Mouse (Mus musculus) cerebellum, adult 9-10 months (tissue): ENCODE data around the gene Esyt2.

Source experiments
- DNase-seq: peaks from one replicate; pipeline ENCODE4 v3.0.0; 2022

The Esyt2 gene

DNA sequence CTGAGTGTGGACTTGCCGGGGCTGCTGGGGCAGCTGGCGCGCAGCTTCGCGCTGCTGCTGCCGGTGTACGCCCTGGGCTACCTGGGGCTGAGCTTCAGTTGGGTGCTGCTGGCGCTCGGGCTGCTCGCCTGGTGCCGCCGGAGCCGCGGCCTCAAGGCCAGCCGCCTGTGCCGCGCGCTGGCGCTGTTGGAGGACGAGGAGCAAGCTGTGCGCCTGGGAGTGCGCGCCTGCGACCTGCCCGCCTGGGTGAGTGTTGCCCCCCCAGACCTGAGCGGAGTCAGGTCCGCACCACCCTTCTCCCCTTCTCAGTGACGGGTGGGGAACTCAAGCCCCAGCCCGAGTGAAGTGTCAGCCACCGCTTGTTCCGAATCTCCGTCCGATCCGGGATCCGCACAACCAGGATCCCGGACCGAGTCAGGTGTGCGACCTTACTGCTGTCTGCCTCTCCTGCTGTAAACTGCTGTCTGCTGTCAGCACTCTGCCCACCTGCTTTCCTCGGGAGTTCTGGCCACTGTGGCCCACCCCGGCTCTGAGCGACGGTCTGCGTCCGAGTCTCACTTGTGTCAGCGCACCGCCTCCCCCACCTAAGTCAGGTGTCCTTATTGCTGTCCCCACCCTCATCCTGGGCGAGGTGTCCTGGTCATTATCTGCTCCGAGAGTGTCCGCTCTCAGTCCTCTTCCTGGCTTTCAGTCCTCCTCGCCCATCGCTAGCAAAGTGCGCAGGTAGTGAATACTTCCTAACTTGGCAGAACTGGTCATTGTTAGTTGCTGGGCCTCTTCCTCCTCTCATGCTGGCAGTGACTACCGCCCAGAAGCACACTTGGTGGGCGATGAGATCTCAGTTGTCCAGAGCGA, 658 bp downstream of the Esyt2 start:
- DNase-seq: peak; percentile 62

DNA sequence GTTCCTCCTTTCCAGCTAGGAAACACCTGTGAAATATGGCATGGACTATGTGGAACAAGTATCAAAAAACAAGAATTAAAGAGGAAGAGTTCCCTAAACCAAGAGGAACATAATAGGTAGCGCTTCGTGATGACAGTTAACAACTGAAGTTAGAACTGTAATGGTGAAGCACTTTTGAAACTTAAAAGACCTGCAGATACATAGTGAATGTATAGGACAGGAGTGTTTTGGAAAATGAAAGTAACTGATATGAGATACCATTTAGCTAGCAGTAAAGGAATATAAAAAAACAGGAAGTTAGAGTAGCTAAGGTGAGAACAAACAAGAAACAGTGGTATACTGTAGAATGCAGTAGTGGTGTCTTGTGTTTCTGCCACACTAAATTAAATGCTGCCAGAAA, 1.9 kb downstream of the Esyt2 start:
- no peak for DNase-seq

DNA sequence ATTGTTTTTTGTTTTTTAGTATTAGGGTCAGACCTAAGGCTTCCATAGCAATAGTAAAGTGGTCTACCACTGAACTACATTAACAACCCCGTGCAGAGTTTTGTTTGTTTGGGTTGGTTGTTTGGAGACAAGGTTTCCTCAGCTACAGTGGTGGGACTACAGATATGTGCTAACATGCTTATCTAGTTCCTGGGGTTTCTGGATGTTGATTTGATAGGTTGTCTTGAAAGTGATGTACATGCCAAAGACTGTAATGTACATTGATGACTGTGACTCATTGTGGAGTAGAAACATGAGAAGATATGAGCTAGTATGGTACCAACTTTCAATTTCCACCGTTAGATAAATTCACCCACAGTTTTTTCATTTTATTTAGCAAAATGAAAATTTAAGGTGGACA, 2.5 kb downstream of the Esyt2 start:
- DNase-seq: no peak

DNA sequence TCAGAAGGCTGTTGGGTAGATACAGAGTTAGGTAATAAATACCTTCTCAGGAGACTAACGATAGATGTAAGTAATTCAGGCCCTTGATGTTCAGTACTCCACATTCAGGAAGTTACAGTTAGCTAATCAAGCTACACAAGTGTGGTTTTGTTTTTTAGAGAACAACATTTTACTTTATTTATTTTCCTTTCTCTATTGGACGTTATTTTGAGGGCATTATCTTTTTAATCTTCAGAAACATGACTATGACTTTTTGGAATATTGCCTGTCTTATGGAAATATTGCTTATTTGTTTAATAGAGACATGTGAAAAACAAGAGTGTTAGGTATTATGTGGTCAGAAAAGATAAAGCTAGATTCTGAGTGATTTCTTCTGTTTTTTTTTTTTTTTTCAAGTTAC, 12.2 kb downstream of the Esyt2 start:
- no peak for DNase-seq

DNA sequence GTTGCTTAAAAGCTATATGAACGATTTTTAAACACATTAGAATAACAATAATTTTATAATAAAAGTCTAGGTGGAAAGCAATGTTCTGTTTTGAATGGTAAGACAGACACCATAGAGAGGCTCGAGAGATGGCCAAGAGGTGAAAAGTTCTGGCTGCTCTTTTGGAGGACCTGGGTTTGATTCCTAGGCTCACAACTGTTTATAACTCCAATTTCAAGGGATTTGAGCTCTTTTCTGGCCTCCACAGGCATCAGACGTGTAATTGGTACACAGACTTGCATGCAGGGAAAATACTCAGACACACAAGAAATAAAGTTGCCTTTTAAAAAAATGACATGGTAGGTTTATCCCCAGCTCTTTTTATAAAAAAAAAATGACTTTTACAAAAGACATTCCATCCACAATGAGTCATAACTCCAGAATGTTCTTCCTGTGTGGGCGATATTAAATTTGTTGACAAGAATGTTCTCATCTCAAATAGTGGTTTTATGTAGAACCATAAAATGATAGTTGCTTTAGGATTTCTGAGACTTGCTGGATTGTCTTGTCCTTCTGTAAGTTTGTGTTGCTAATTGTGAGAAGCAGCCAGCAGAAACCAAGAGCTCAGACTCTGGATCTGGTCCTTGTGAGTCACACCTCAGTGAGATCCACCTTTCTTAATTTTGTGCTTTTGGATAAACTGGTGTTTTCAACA, 12.8 kb downstream of the Esyt2 start:
- DNase-seq: no peak

DNA sequence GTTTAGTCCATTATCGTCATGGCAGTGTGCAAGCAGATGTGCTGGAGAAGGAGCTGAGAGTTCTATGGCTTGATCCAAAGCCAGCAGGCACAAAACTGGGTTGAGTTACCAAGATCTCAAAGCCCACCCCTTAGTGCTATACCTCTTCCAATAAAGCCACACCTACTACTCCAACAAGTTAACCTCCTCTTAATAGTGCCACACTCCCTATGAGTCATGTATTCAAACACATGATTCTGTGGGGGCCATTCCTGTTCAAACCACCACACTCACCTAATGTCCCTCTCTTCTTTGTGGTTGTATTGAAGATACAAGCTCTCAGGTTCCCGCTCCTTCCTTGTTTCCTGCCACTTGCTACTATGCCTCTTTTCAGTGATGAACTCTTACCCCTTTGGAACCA, 18.9 kb downstream of the Esyt2 start:
- no peak for DNase-seq

DNA sequence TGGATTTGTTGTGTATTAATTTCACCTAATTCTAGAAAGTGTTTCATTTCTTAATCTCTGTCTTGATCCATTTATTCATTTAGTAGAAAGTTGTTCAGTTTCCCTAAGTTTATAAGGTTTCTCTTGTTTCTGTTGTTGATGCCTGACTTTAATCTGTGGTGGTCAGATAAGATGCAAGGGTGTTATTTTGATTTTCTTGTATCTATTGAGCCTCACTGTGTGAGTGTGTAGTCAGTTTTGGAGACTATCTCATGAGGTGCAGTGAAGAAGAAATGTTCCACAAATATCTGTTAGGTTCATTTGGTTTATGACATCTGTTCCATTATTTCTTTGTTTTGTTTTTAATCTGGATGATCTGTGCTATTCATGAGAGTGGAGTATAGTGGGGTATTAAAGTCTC, 21.2 kb downstream of the Esyt2 start:
- no peak for DNase-seq

DNA sequence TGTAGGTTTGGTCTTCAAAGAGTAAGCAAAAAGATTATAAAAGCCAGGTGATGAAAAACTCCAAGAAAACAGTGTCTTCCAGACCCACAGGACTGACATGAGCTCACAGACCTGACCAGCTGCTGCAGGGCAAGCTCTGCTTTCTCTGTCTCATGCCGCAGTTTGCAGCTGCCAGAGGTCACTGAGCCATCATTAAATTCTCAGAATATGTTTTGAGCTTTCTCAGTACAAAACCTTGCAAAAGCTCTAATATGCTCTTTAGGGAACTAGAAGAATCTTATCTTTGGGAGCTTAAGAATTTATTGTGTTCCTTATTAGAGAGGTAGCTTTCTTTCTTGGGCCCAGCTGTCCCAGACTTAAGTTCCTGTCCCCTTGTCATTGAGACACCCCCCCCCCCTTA, 25.0 kb downstream of the Esyt2 start:
- no peak for DNase-seq

DNA sequence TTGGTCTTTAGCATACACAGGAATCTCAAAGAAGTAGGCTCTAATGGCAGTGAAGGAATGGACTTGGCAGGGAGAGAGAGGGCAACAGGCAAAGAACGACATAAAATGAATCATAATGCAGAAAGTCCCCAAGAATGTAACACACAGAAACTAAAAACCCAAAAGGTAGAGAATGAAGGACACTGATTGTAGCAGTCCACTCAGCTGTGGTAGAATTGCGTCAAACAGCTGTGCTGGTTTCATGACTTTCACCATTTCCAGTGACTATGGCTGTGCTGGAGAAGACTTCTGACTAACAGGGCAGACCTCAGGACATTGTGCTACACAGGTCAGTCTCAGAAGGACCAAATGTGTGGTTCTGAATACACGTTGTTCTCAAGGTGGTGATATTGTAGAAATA, 26.9 kb downstream of the Esyt2 start:
- DNase-seq: no peak

DNA sequence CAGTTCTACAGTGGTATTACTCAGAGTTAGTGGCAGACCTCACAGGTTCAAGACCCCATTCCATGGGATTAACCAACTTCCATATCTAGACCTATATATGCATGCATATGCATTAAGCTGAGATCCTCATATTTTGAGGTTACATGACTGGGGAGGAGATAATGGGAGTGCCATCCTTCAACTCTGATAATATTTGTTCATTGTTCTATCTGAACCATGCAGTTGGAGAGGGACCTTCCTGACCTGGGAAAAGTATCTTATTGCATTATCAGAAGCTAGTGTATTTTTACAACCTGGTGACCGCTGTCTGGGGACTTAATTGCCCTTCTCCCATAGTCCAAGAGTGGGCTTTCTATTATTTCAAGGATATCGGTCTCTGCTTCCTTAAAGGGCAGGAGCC, 27.6 kb downstream of the Esyt2 start:
- DNase-seq: no peak

DNA sequence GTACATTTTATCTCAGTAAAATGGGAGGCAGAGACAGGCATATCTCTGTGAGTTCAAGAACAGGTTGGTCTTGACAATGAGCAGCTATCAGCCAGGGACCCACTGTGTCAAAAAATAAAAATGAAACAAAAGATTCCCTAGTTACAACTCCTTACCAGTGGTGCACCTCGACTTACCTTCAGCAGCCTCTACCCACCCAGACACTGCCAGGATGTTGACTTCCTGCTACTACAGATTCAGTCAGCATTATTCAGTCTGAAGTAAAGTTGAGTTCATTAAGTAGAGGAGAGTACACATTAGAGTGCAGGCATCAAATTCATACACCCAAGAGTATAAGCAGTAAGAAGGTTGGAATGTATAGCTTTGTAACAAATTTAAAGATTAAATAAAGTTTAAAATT, 32.8 kb downstream of the Esyt2 start:
- DNase-seq: no peak

DNA sequence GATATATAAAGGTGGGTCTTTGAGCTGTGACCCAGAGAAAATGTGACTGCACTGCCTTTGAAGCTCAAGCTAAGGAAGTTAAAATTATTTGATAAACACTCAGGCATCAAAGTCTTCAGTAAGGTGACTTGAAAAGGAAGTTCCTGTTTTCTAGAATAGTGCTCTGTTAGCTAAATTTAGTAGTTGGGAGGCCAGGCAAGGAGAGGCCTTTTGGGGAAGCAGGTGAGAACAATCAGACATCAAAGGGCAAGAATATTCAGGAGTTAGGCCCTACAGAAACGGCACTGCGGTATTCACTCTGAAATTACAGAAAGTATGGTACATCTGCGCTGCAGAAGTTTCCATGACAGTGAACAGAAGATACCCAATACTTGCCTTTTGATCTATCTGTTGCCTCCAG, 34.5 kb downstream of the Esyt2 start:
- DNase-seq: no peak

DNA sequence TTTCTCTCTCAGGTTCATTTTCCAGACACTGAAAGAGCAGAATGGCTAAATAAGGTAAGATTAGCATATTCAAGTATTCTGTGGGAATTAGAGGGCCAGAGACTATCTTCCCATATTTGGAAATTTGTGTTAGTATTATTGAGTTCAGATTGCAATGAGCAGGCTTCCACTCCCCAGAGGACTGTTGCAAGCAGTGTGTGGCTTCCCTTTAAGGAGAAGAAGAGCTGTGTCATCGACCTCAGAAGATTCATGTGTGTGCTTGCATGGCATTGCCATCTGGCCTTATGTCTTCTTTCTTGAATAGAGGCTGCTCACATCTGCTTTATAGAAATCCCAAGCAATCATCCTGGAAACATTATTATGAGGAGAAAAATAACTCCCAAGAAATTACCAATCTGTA, 36.8 kb downstream of the Esyt2 start:
- no peak for DNase-seq

DNA sequence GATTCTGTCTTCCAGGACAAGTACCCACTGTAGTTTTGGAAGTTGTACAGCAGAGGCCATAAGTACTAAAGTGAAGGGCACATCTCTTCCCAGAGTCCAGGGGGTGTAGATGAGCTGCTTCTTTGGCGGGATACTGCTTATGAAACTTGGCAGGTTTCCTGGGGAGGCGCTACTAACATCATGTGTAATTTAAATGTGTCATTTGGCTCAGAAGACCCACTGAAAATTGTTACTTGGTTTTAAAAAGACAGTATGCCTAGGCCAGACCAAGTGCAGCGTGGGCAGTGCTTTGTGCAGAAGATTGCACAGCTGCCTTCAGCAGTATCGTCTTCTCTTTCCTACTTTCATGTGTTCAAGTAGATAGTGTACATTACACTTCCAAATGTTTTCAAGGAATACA, 44.5 kb downstream of the Esyt2 start:
- DNase-seq: no peak

DNA sequence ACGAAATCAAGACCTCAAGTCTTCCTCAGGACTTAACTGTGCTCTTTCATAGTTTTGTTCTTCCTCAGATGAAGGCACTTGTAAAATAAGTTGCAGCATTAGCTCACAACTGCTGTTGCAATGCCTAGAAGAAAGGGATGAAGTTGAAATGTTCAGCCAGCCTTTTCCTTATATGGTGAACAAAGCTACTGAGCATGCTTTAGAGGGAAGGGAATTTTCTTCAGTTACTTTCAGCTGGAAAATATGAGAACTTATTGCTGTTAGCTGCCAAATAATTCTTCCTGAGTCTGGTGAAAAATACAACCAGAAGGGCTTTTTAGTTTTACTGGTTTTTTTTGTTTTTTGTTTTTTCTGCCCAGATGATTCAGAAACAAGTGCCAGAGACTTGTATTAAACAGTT, 45.2 kb downstream of the Esyt2 start:
- DNase-seq: no peak

DNA sequence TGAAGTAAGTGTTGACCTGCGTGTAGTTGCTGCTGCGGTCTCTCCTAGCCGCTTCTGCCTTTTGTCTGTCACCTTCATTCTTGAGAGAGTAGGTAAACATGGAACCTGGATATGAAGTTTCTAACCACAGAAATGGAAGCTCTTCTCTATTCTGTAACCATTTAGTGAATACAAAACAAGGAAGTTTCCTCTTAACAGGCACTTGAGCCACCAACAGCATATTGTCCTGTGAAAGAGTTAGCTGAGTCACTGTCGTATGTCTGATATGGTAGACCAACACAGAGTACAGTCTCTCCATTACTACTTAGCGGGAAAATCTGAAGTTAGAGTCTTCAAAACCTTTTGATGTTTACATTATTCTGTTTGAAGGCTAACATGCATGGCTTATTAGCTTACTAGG, 53.3 kb downstream of the Esyt2 start:
- no peak for DNase-seq

DNA sequence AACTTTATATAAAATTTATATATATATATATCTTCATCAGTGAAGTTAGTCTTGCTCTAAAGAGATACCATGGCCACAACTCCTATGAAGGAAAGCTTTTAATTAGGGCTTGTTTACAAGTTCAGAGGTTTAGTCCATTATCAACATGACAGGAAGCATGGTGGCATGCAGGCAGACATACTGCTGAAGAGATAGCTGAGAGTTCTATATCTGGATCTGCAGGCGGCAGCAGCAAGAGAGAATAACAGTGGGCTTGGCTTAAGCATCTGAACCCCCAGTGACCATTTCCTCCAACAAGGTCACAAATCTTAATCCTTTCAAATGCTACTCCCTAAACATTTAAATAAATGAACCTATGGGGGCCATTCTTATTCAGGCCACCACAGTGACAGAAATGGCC, 59.2 kb downstream of the Esyt2 start:
- no peak for DNase-seq

DNA sequence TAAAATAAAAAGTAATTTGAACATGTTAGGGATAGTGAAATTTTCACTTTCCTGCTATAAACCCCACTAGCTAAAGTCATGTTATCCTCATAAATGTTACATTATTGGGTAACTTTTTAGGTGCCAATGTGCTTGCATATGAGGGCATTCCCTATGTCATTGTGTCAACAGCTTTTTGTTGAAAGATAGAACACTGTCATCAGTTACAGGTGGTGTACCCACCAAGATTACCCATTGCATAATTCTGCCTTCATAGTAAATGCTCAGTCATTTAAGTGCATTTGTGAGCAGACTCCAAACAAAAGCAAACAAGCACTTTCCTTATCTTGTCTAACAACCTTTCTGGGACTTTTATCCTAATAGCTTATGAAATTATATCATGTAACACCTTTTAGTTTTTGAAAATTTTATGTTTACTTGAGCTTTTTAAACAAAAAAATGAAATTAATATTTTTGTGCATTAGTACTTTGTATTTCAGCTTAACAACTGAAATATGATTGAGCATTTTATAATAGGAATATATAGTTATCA, 67.8 kb downstream of the Esyt2 start:
- DNase-seq: no peak

DNA sequence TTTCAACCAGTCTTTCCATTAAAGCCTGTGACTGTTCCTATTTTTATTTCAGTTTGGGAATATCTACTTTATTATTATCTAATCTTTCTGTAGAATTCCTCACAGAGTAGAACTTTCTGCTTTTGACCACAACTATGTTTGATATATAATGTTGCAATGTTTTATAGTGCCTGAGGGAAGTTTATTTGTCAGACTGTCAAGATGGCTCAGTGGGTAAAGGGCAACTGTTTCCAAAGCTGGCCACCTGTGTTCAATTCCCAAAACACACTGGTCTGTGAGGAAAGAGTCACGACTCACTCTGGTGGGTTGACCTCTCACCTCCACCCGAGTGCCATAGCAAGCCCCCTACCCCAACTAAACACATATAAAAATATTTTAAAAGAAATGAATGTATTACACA, 68.4 kb downstream of the Esyt2 start:
- DNase-seq: no peak

DNA sequence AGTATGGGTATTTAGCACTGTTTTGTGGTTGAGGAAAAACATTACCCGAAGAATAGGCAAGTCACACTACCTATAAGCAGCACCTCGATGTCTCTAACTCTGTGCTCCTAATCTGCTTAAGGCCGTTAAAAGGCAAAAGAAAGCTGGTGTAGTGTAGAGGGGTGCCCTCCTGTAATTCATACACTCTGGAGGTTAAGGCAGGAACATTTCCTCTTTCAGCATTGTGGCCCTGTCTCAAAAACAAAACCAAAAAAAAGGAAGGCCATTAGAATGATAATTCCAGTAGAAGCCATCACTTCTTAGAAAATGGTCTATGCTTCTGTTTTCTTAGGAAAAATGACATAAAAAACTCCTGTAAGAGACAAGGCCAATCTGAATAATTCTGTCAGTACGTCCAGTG, 70.0 kb downstream of the Esyt2 start:
- no peak for DNase-seq

DNA sequence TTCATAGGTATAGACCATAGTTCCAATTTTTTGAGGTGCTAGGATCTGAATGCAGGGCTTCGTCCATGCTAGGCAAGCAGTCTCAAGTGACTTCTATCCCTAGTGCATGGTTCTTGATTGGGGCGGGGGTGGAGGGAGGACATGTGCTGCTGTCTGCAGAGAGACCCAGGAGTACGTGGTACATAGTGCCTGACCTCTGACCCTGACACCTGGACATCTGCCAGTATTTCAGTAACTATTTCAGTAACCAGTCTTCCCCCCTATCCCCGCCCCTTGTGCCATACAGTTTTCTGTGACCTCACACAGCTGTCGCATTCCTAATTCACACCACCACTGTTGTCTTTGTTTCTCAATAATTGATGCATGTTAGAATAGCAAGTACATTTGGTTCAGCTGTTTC, 71.4 kb downstream of the Esyt2 start:
- DNase-seq: no peak

DNA sequence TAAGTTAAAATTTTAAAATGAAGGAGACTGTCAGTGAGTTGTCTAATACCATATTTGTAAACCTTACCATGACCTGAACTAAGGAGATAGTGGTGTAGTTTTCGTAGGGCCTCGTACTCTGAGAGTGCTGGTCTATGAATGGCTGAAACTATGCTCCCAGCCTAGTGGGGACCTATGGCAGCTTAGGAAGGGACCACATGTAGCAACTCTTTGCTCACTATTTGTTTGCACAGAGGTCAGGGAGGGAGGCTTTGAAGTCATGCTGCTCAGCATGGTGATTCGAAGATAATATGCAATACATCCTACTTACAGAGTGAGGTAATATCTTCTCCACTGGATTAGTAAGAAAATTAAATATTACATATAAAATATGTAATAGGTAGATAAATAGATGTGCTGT, 73.7 kb downstream of the Esyt2 start:
- no peak for DNase-seq

DNA sequence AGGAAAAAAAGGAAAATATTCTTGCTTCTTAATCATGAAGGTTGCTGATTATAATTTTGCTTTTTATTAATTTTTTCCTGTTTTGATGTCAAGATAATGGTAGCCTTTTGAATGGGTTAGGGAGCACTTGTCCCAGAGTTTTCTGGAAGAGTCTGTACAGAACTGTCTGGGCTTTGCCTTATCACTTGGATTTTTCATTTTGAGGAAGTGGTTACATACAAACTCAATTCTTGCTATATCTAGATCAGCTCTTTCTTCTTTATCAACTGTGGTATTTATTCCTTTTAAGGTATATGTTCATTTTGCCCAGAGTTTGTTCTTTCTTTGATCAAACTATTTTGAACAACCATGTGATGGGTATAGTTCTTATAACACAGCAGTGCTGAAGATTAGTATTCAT, 81.1 kb downstream of the Esyt2 start:
- no peak for DNase-seq

DNA sequence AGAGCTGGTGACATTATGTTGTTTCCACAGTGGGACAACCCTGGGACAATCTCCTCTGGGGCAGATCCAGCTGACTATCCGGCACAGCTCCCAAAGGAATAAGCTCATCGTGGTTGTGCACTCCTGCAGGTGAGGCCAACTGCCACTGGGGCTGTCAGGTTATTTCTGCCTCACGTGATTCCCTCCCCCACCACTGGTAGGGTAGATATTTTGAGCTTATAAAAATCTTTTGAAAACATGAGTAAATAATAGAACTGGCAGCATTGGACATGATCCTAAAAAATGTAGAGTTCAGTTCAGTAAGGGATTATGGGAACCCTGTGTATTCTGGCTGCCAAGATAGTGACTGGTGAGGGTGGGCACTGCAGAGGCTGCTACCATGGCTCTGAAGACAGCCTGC, 85.9 kb downstream of the Esyt2 start:
- no peak for DNase-seq

DNA sequence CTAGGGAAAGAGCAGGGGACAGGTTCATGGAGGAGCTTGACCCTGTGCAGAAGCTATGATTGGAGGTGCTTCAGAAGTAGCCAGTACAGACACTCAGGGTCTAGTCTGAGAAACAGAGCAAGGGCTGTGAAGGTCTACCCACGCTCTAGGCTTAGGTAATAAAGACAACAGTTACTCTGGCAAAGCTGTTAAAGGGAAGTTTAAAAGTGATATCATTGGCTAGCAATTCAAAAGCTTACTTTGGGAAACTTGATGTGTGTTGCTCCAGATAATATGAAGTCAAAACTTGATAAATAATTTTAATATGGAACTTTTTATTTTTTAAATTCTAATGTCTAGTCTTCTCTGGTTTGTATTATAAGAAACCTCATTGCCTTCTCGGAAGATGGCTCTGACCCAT, 86.3 kb downstream of the Esyt2 start:
- DNase-seq: no peak
